Mouse (Mus musculus) limb, embryonic 13.5 days (tissue): ENCODE measurements around the gene Ywhae. TPM values are rescaled to one million over a fixed set of nuclear protein-coding genes. Genes with fewer than 3 reads are reported as not detected.

ENCODE experiments used
- ATAC-seq: fragments of 200-750 bp; cut with Nextera tagmentation; 2 replicates; pipeline ENCODE4 v1.8.0; 2017; ENCODE audit warnings: low read depth, moderate number of reproducible peaks, moderate TSS enrichment; ENCODE audit not compliant: low FRiP score
- H3K27ac ChIP-seq: fragments of 300-500 bp; sonication (generic); 2 replicates; pipeline ENCODE4 v1.5.1; 2015; ENCODE audit warnings: inconsistent platforms, mild to moderate bottlenecking, moderate library complexity
- H3K27me3 ChIP-seq: fragments of 300-500 bp; sonication (generic); 2 replicates; pipeline ENCODE4 v1.6.1; 2015; ENCODE audit warnings: mild to moderate bottlenecking, inconsistent platforms
- H3K36me3 ChIP-seq: fragments of 300-500 bp; sonication (generic); 2 replicates; pipeline ENCODE4 v1.6.1; 2015; ENCODE audit warnings: inconsistent platforms, mild to moderate bottlenecking, moderate library complexity
- H3K4me1 ChIP-seq: fragments of 300-500 bp; sonication (generic); 2 replicates; pipeline ENCODE4 v1.6.1; 2015; ENCODE audit warnings: inconsistent platforms
- H3K4me2 ChIP-seq: fragments of 300-500 bp; sonication (generic); replicated peaks from 2 replicates; pipeline ENCODE4 v1.6.1; 2015; ENCODE audit warnings: inconsistent platforms, mild to moderate bottlenecking, moderate library complexity
- H3K4me3 ChIP-seq: fragments of 300-500 bp; sonication (generic); 2 replicates; pipeline ENCODE4 v1.5.1; 2015; ENCODE audit warnings: moderate library complexity, mild to moderate bottlenecking, inconsistent platforms
- H3K9ac ChIP-seq: fragments of 300-500 bp; sonication (generic); 2 replicates; pipeline ENCODE4 v1.6.1; 2015; ENCODE audit warnings: mild to moderate bottlenecking, inconsistent platforms
- H3K9me3 ChIP-seq: fragments of 300-500 bp; sonication (generic); 2 replicates; pipeline ENCODE4 v1.6.1; 2016; ENCODE audit warnings: inconsistent platforms
- WGBS: fragments of 180-500 bp; shearing (Covaris S2); methylation state at CpG from one replicate; pipeline ENCODE4 v1.1.7; 2015; 5-methylcytosine and 5-hydroxymethylcytosine counted together
- polyA plus RNA-seq: library from polyadenylated mRNA; unstranded; fragments of >200 nt; fragmentation: Nextera tagmentation; extraction: Ambion mirVana; gene quantifications from 2 replicates; pipeline ENCODE4 v1.2.1, GENCODE M21; 2015

Ywhae gene
- polyA plus RNA-seq, 1 experiment from 2014 or later = 928 TPM

- Histone ChIP-seq H3K9me3 (no peaks in the 10 kb centered on the region), H3K27me3 (no peaks in the 10 kb centered on the region), H3K4me3 (no peak overlapping the region), H3K4me2 (peak overlapping the region; percentile 16; the same call in 1 of the 2 replicates), H3K27ac (no peak overlapping the region), H3K36me3 (peaks cover 31% of the 10 kb centered on the region), H3K4me1 (peaks cover 53% of the 10 kb centered on the region), H3K9ac (no peak overlapping the region)
- WGBS = 57% methylated on average over 3 of the region's 3 CpGs
- ATAC-seq = no peak
Observed at GRCm38 (mm10) chr11:75740204-75740603, 7.5 kb downstream of the Ywhae start.

- no peaks in the 10 kb centered on the region for H3K27me3 ChIP-seq
- peaks cover 31% of the 10 kb centered on the region for H3K36me3 ChIP-seq
- H3K4me1 ChIP-seq = peaks cover 42% of the 10 kb centered on the region
- ATAC-seq = no peak
- H3K9ac ChIP-seq = no peak overlapping the region
- H3K4me2 ChIP-seq = no peak overlapping the region
- H3K27ac ChIP-seq = peak overlapping the region; percentile 48; the same call in 1 of the 2 replicates
- no peaks in the 10 kb centered on the region for H3K9me3 ChIP-seq
- H3K4me3 ChIP-seq = no peak overlapping the region
- WGBS = 45% methylated on average over 3 of the region's 3 CpGs
Observed at GRCm38 (mm10) chr11:75741615-75742014, 8.9 kb downstream of the Ywhae start.

- Histone ChIP-seq H3K4me1 (peaks cover 47% of the 10 kb centered on the region), H3K9ac (no peak overlapping the region), H3K36me3 (peaks cover 25% of the 10 kb centered on the region), H3K27ac (no peak overlapping the region), H3K27me3 (no peaks in the 10 kb centered on the region), H3K4me2 (no peak overlapping the region), H3K9me3 (no peaks in the 10 kb centered on the region), H3K4me3 (no peak overlapping the region)
- no peak for ATAC-seq
- 95% methylated on average over 3 of the region's 3 CpGs for WGBS
Observed at GRCm38 (mm10) chr11:75744761-75745160, 12.1 kb downstream of the Ywhae start.

- Histone ChIP-seq H3K36me3 (peaks cover 30% of the 10 kb centered on the region), H3K9ac (no peak overlapping the region), H3K9me3 (no peaks in the 10 kb centered on the region), H3K4me3 (no peak overlapping the region), H3K4me2 (no peak overlapping the region), H3K27ac (no peak overlapping the region), H3K27me3 (no peaks in the 10 kb centered on the region), H3K4me1 (peaks cover 27% of the 10 kb centered on the region)
- no peak for ATAC-seq
- 76% methylated on average over 1 of the region's 1 CpGs for WGBS
Observed at GRCm38 (mm10) chr11:75750537-75750936, 17.9 kb downstream of the Ywhae start.

- Histone ChIP-seq H3K4me2 (no peak overlapping the region), H3K4me3 (no peak overlapping the region), H3K27me3 (no peaks in the 10 kb centered on the region), H3K36me3 (peaks cover 34% of the 10 kb centered on the region), H3K9ac (no peak overlapping the region), H3K9me3 (no peaks in the 10 kb centered on the region), H3K27ac (no peak overlapping the region), H3K4me1 (peaks cover 27% of the 10 kb centered on the region)
- 75% methylated on average over 4 of the region's 4 CpGs for WGBS
- no peak for ATAC-seq
Observed at GRCm38 (mm10) chr11:75751082-75751481, 18.4 kb downstream of the Ywhae start.

GRCm38 (mm10) chr11:75756687-75757086 lies 24.0 kb downstream of the Ywhae start:
- no peaks in the 10 kb centered on the region for H3K27me3 ChIP-seq
- H3K36me3 ChIP-seq = peaks cover 80% of the 10 kb centered on the region
- no peak overlapping the region for H3K4me2 ChIP-seq
- ATAC-seq = no peak
- no peak overlapping the region for H3K27ac ChIP-seq
- no peak overlapping the region for H3K9ac ChIP-seq
- WGBS = 82% methylated on average over 8 of the region's 8 CpGs
- no peak overlapping the region for H3K4me3 ChIP-seq
- H3K4me1 ChIP-seq = no peaks in the 10 kb centered on the region
- H3K9me3 ChIP-seq = no peaks in the 10 kb centered on the region

GRCm38 (mm10) chr11:75758553-75758952 lies 25.9 kb downstream of the Ywhae start:
- H3K4me3 ChIP-seq = no peak overlapping the region
- H3K36me3 ChIP-seq = peaks cover 85% of the 10 kb centered on the region
- no peaks in the 10 kb centered on the region for H3K9me3 ChIP-seq
- WGBS = 97% methylated on average over 1 of the region's 1 CpGs
- H3K4me1 ChIP-seq = no peaks in the 10 kb centered on the region
- ATAC-seq = no peak
- H3K27ac ChIP-seq = no peak overlapping the region
- H3K27me3 ChIP-seq = no peaks in the 10 kb centered on the region
- no peak overlapping the region for H3K9ac ChIP-seq
- H3K4me2 ChIP-seq = no peak overlapping the region

GRCm38 (mm10) chr11:75760785-75761184 lies 28.1 kb downstream of the Ywhae start:
- Histone ChIP-seq H3K36me3 (peaks cover 90% of the 10 kb centered on the region), H3K9ac (no peak overlapping the region), H3K4me3 (no peak overlapping the region), H3K4me2 (no peak overlapping the region), H3K4me1 (no peaks in the 10 kb centered on the region), H3K27me3 (no peaks in the 10 kb centered on the region), H3K9me3 (no peaks in the 10 kb centered on the region), H3K27ac (no peak overlapping the region)
- ATAC-seq = no peak
- 93% methylated on average over 5 of the region's 5 CpGs for WGBS

GRCm38 (mm10) chr11:75762708-75763107 lies 30.0 kb downstream of the Ywhae start:
- Histone ChIP-seq H3K4me2 (no peak overlapping the region), H3K27me3 (no peaks in the 10 kb centered on the region), H3K4me1 (no peaks in the 10 kb centered on the region), H3K9ac (no peak overlapping the region), H3K9me3 (no peaks in the 10 kb centered on the region), H3K4me3 (no peak overlapping the region), H3K36me3 (peaks cover 92% of the 10 kb centered on the region), H3K27ac (no peak overlapping the region)
- 80% methylated on average over 2 of the region's 2 CpGs for WGBS
- no peak for ATAC-seq

- H3K27me3 ChIP-seq = no peaks in the 10 kb centered on the region
- H3K4me2 ChIP-seq = no peak overlapping the region
- no peaks in the 10 kb centered on the region for H3K9me3 ChIP-seq
- no peak overlapping the region for H3K4me3 ChIP-seq
- no peak overlapping the region for H3K27ac ChIP-seq
- no peak overlapping the region for H3K9ac ChIP-seq
- H3K36me3 ChIP-seq = peaks cover 80% of the 10 kb centered on the region
- no peaks in the 10 kb centered on the region for H3K4me1 ChIP-seq
- ATAC-seq = no peak
- 84% methylated on average over 4 of the region's 4 CpGs for WGBS
Observed at GRCm38 (mm10) chr11:75764521-75765023, 31.9 kb downstream of the Ywhae start.

GRCm38 (mm10) chr11:75765161-75765560 lies 32.5 kb downstream of the Ywhae start:
- Histone ChIP-seq H3K27me3 (no peaks in the 10 kb centered on the region), H3K27ac (no peak overlapping the region), H3K9ac (no peak overlapping the region), H3K4me1 (no peaks in the 10 kb centered on the region), H3K36me3 (peaks cover 74% of the 10 kb centered on the region), H3K4me2 (no peak overlapping the region), H3K9me3 (no peaks in the 10 kb centered on the region), H3K4me3 (no peak overlapping the region)
- no peak for ATAC-seq
- WGBS = 80% methylated on average over 8 of the region's 8 CpGs

GRCm38 (mm10) chr11:75767014-75767413 lies 34.3 kb downstream of the Ywhae start:
- no peaks in the 10 kb centered on the region for H3K27me3 ChIP-seq
- H3K4me1 ChIP-seq = no peaks in the 10 kb centered on the region
- H3K4me2 ChIP-seq = no peak overlapping the region
- H3K4me3 ChIP-seq = no peak overlapping the region
- no peaks in the 10 kb centered on the region for H3K9me3 ChIP-seq
- H3K27ac ChIP-seq = no peak overlapping the region
- 55% methylated on average over 2 of the region's 2 CpGs for WGBS
- ATAC-seq = no peak
- H3K9ac ChIP-seq = no peak overlapping the region
- peaks cover 56% of the 10 kb centered on the region for H3K36me3 ChIP-seq
